Mouse (Mus musculus): ENCODE data around the gene Gm45717.

GRCm38 (mm10) chr7:140927181-140927580, 28.6 kb downstream of the Gm45717 start:
- TF ChIP-seq CTCF (IDR thresholded peaks at IDR 0.05; ENCODE audit: control insufficient read depth, insufficient read depth, insufficient read length) (no peak), CEBPB (IDR thresholded peaks at IDR 0.05; ENCODE audit: low read depth) (no peak), MYOD1 (IDR thresholded peaks at IDR 0.05; ENCODE audit: control insufficient read depth, insufficient read length, low read depth) (no peak), USF1 (IDR thresholded peaks at IDR 0.05; ENCODE audit: low read depth) (no peak), MAX (IDR thresholded peaks at IDR 0.05) (no peak)

Data from C2C12 (cell line).